Mouse (Mus musculus) intestine, embryonic 16.5 days (tissue): ENCODE data around the gene Mrpl47. TPM values are rescaled to one million over a fixed set of nuclear protein-coding genes. Genes with fewer than 3 reads are reported as not detected.

Source experiments
- ATAC-seq: fragments of 200-750 bp; cut with Nextera tagmentation; 2 replicates; pipeline ENCODE4 v1.8.0; 2017; ENCODE audit warnings: moderate TSS enrichment, moderate library complexity
- H3K27ac ChIP-seq: fragments of 300-500 bp; sonication (generic); 2 replicates; pipeline ENCODE4 v1.5.1; 2014; ENCODE audit warnings: mild to moderate bottlenecking, low read length
- H3K27me3 ChIP-seq: fragments of 300-500 bp; sonication (generic); replicated peaks from 2 replicates; pipeline ENCODE4 v1.6.1; 2014; ENCODE audit warnings: low read length, control low read depth, mixed read lengths; ENCODE audit not compliant: control insufficient read depth, insufficient read depth
- H3K36me3 ChIP-seq: fragments of 300-500 bp; sonication (generic); 2 replicates; pipeline ENCODE4 v1.6.1; 2014; ENCODE audit warnings: low read length, control low read depth; ENCODE audit not compliant: control insufficient read depth, insufficient read depth
- H3K4me1 ChIP-seq: fragments of 300-500 bp; sonication (generic); 2 replicates; pipeline ENCODE4 v1.6.1; 2014; ENCODE audit warnings: low read length, control low read depth, mixed read lengths; ENCODE audit not compliant: control insufficient read depth, insufficient read depth
- H3K4me2 ChIP-seq: fragments of 300-500 bp; sonication (generic); 2 replicates; pipeline ENCODE4 v1.6.1; 2014; ENCODE audit warnings: low read depth, low read length, control low read depth
- H3K4me3 ChIP-seq: fragments of 300-500 bp; sonication (generic); 2 replicates; pipeline ENCODE4 v1.5.1; 2014; ENCODE audit warnings: mild to moderate bottlenecking, low read length
- H3K9ac ChIP-seq: fragments of 300-500 bp; sonication (generic); 2 replicates; pipeline ENCODE4 v1.6.1; 2014; ENCODE audit warnings: low read depth, low read length
- H3K9me3 ChIP-seq: fragments of 300-500 bp; sonication (generic); 2 replicates; pipeline ENCODE4 v1.6.1; 2016; ENCODE audit warnings: low read length, control low read depth; ENCODE audit not compliant: control insufficient read depth
- WGBS: fragments of 180-500 bp; shearing (Covaris S2); extraction: QIAGEN DNeasy Blood & Tissue Kit; methylation state at CpG from one replicate; pipeline ENCODE4 v1.1.7; 2014; 5-methylcytosine and 5-hydroxymethylcytosine counted together
- polyA plus RNA-seq: library from polyadenylated mRNA; unstranded; fragments of >200 nt; fragmentation: Nextera tagmentation; extraction: Ambion mirVana; gene quantifications from 2 replicates; pipeline ENCODE4 v1.2.1, GENCODE M21; 2015

The Mrpl47 gene
- polyA plus RNA-seq, 1 experiment from 2014 or later, result 39.4 TPM

DNA sequence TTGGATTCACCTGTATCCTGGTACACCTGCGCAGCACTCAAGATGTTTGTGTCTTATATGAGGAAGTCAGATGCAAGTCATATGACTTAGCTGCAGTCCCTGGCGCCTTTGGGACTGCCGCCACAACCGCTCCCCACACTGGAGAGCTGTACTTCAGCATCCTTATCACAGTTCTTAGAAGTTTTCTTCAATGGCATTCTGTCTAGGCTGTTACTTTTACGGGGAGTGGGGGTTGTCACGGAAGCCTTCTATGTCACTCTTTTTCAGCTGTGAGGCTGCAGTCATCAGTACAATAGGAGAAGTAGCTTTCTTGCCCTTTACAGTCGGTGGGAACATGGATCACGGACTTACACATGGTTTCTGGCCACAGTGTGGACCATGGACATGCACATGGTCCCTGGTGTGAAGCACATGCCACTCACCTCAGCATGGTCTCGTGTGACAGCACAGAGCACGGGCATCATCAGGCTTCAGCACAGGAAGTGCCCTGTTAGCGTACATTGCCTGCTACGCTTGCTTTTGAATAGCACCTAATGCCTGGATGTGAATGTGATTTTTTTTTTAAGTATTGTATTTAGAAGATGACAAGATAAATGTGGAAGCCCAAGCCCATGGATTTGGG lies 54.4 kb downstream of the Mrpl47 start:
- Histone ChIP-seq H3K36me3 (no peaks in the 10 kb centered on the region), H3K9me3 (no peaks in the 10 kb centered on the region), H3K4me2 (no peak overlapping the region), H3K9ac (no peak overlapping the region), H3K27ac (no peak overlapping the region), H3K4me1 (no peaks in the 10 kb centered on the region), H3K4me3 (no peak overlapping the region), H3K27me3 (no peaks in the 10 kb centered on the region)
- no peak for ATAC-seq
- WGBS, result 76% methylated on average over 11 of the region's 12 CpGs

- ATAC-seq, result no peak
- no peak overlapping the region for H3K4me3 ChIP-seq
- no peak overlapping the region for H3K27ac ChIP-seq
- no peak overlapping the region for H3K4me2 ChIP-seq
- no peak overlapping the region for H3K9ac ChIP-seq
- H3K9me3 ChIP-seq, result no peaks in the 10 kb centered on the region
- WGBS, result 77% methylated on average over 6 of the region's 6 CpGs
- H3K4me1 ChIP-seq, result no peaks in the 10 kb centered on the region
- H3K27me3 ChIP-seq, result no peaks in the 10 kb centered on the region
- H3K36me3 ChIP-seq, result no peaks in the 10 kb centered on the region
Measured at GRCm38 (mm10) chr3:32676393-32676792, 61.0 kb downstream of the Mrpl47 start.

Other genes with a start within 250 kb of the Mrpl47 start
- not detected in 2 replicates for gene Kcnmb3, start 245.4 kb downstream of the Mrpl47 start, polyA plus RNA-seq
- 27.3 and 27.8 TPM in 2 replicates for gene Zfp639, start 227.3 kb downstream of the Mrpl47 start, polyA plus RNA-seq
- gene Mfn1, start 208.1 kb downstream of the Mrpl47 start, polyA plus RNA-seq, result 27.7 and 29.4 TPM in 2 replicates
- 43.4 and 44.4 TPM in 2 replicates for gene Gnb4, start 121.0 kb downstream of the Mrpl47 start, polyA plus RNA-seq
- 115 and 130 TPM in 2 replicates for gene Actl6a, start 31.3 kb downstream of the Mrpl47 start, polyA plus RNA-seq
- 401 and 405 TPM in 2 replicates for gene Ndufb5, start 615 bp downstream of the Mrpl47 start, polyA plus RNA-seq
- 1.5 and 3.2 TPM in 2 replicates for gene Usp13, start 79.9 kb upstream of the Mrpl47 start, polyA plus RNA-seq